Mouse (Mus musculus): ENCODE data around the gene Abca1. TPM values are rescaled to one million over a fixed set of nuclear protein-coding genes. Genes with fewer than 3 reads are reported as not detected.

Gene Abca1
- total RNA-seq, 2 experiments from 2014 or later = 38.2 to 40.5 TPM

GRCm38 (mm10) chr4:53014421-53014820 is 145.3 kb downstream of the Abca1 start:
- DNase-seq (ENCODE audit: low spot score in 2 of 2) = no peak

GRCm38 (mm10) chr4:53011732-53012361 is 147.8 kb downstream of the Abca1 start, which contains the start of gene Nipsnap3b:
TSS of gene Nipsnap3b (plus strand) at chr4:53011880.
- DNase-seq (ENCODE audit: low spot score in 2 of 2) = peak; percentile 97

GRCm38 (mm10) chr4:53009871-53010270 is 149.8 kb downstream of the Abca1 start:
- no peak for DNase-seq (ENCODE audit: low spot score in 2 of 2)

GRCm38 (mm10) chr4:53009183-53009582 is 150.5 kb downstream of the Abca1 start:
- no peak for DNase-seq (ENCODE audit: low spot score in 2 of 2)

GRCm38 (mm10) chr4:53000154-53000553 is 159.5 kb downstream of the Abca1 start:
- DNase-seq (ENCODE audit: low spot score in 2 of 2) = no peak

- DNase-seq (ENCODE audit: low spot score in 2 of 2) = peak in 1 of 2 experiments; percentile 22
These were observed 160.2 kb downstream of the Abca1 start for GRCm38 (mm10) chr4:52999449-52999848.

- peak in 1 of 2 experiments; percentile 18 for DNase-seq (ENCODE audit: low spot score in 2 of 2)
These were observed 170.4 kb downstream of the Abca1 start, which contains the start of gene Nipsnap3a for GRCm38 (mm10) chr4:52989248-52989647. TSS of gene Nipsnap3a (plus strand) at chr4:52989272.

- peak in 1 of 2 experiments; percentile 13 for DNase-seq (ENCODE audit: low spot score in 2 of 2)
These were observed 173.4 kb downstream of the Abca1 start for GRCm38 (mm10) chr4:52986266-52986665.

GRCm38 (mm10) chr4:52985216-52985615 is 174.5 kb downstream of the Abca1 start:
- DNase-seq (ENCODE audit: low spot score in 2 of 2) = peak; percentile 17 to 33

Other genes starting within 250 kb of the Abca1 start
- not detected for gene Olfr272, start 240.7 kb downstream of the Abca1 start, total RNA-seq (2021)
- gene Olfr270, start 195.3 kb downstream of the Abca1 start, total RNA-seq (2021) = not detected
- gene Nipsnap3a, start 170.6 kb downstream of the Abca1 start, total RNA-seq (2021) = not detected
- 10 to 100 TPM; 29.9 to 31.9 TPM for gene Nipsnap3b, start 148.0 kb downstream of the Abca1 start, total RNA-seq (2021)

All from layer of hippocampus, postnatal 10 days (tissue).